Mouse (Mus musculus): ENCODE data around the gene Cyp39a1. TPM values are rescaled to one million over a fixed set of nuclear protein-coding genes. Genes with fewer than 3 reads are reported as not detected.

Cyp39a1 gene
- polyA plus RNA-seq, 1 experiment from 2014 or later: 4.1 TPM

GRCm38 (mm10) chr17:43640825-43641224 lies 26.4 kb upstream of the Cyp39a1 start:
- DNase-seq (ENCODE audit: low spot score) (no peak), ATAC-seq (replicated peaks; ENCODE audit: low FRiP score) (no peak)
- no peaks in the 10 kb centered on the region; the same call in 1 of the 2 replicates for H3K4me1 ChIP-seq (replicated peaks; ENCODE audit: control insufficient read depth, insufficient read depth, low read length)

DNA sequence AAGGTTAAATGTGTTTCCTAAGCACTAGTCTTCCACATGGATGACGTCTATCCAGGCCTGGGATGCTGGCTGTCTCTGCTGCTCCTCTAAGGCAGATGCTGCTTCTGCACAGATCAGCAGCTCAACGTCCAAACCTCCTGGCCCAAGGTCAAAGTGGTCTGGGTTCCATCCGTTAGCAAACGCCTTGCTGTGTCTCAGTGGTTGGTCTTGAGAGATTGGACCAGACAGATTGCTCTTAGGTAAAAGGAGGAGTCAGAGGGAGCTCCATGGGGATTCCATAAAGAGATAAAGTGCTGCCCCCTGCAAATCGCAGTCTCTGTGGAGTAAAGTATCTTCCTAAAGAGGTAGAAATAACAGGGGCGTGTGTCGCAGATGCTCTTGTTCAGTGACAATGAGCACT lies 24.0 kb upstream of the Cyp39a1 start:
- ATAC-seq (replicated peaks; ENCODE audit: low FRiP score) (no peak), DNase-seq (ENCODE audit: low spot score) (no peak)
- Histone ChIP-seq H3K27me3 (replicated peaks; ENCODE audit: control insufficient read depth, insufficient read depth, low read length) (no peaks in the 10 kb centered on the region), H3K4me1 (replicated peaks; ENCODE audit: control insufficient read depth, insufficient read depth, low read length) (no peaks in the 10 kb centered on the region; the same call in 1 of the 2 replicates), H3K4me3 (ENCODE audit: low read depth, low read length) (no peak overlapping the region), H3K27ac (ENCODE audit: low read depth, low read length) (no peak overlapping the region), H3K9me3 (ENCODE audit: control insufficient read depth, low read length) (no peaks in the 10 kb centered on the region), H3K36me3 (ENCODE audit: control insufficient read depth, insufficient read depth, low read length) (no peaks in the 10 kb centered on the region), H3K4me2 (no peak overlapping the region), H3K9ac (ENCODE audit: low read depth, low read length) (no peak overlapping the region)
- 70% methylated on average over 7 of the region's 7 CpGs for WGBS

More at GRCm38 (mm10) chr17:43640825-43641224, 26.4 kb upstream of the Cyp39a1 start:
- no peak overlapping the region for H3K4me3 ChIP-seq (ENCODE audit: low read depth, low read length)
- no peaks in the 10 kb centered on the region for H3K36me3 ChIP-seq (ENCODE audit: control insufficient read depth, insufficient read depth, low read length)
- no peaks in the 10 kb centered on the region for H3K9me3 ChIP-seq (ENCODE audit: control insufficient read depth, low read length)
- no peaks in the 10 kb centered on the region for H3K27me3 ChIP-seq (replicated peaks; ENCODE audit: control insufficient read depth, insufficient read depth, low read length)
- WGBS: 62% methylated on average over 1 of the region's 1 CpGs
- no peak overlapping the region for H3K9ac ChIP-seq (ENCODE audit: low read depth, low read length)
- no peak overlapping the region for H3K4me2 ChIP-seq
- no peak overlapping the region for H3K27ac ChIP-seq (ENCODE audit: low read depth, low read length)

- Histone ChIP-seq H3K36me3 (ENCODE audit: control insufficient read depth, insufficient read depth, low read length) (no peaks in the 10 kb centered on the region), H3K4me1 (replicated peaks; ENCODE audit: control insufficient read depth, insufficient read depth, low read length) (no peaks in the 10 kb centered on the region; the same call in 1 of the 2 replicates), H3K27me3 (replicated peaks; ENCODE audit: control insufficient read depth, insufficient read depth, low read length) (no peaks in the 10 kb centered on the region), H3K9me3 (ENCODE audit: control insufficient read depth, low read length) (no peaks in the 10 kb centered on the region), H3K9ac (ENCODE audit: low read depth, low read length) (no peak overlapping the region), H3K27ac (ENCODE audit: low read depth, low read length) (no peak overlapping the region), H3K4me2 (no peak overlapping the region), H3K4me3 (ENCODE audit: low read depth, low read length) (no peak overlapping the region)
- DNase-seq (ENCODE audit: low spot score) (no peak), ATAC-seq (replicated peaks; ENCODE audit: low FRiP score) (no peak)
- 37% methylated on average over 7 of the region's 7 CpGs for WGBS
Measured at GRCm38 (mm10) chr17:43644375-43644774, 22.9 kb upstream of the Cyp39a1 start.

- Histone ChIP-seq H3K9ac (ENCODE audit: low read depth, low read length) (no peak overlapping the region), H3K4me3 (ENCODE audit: low read depth, low read length) (no peak overlapping the region)
Measured at GRCm38 (mm10) chr17:43645136-43645535, 22.1 kb upstream of the Cyp39a1 start.

DNA sequence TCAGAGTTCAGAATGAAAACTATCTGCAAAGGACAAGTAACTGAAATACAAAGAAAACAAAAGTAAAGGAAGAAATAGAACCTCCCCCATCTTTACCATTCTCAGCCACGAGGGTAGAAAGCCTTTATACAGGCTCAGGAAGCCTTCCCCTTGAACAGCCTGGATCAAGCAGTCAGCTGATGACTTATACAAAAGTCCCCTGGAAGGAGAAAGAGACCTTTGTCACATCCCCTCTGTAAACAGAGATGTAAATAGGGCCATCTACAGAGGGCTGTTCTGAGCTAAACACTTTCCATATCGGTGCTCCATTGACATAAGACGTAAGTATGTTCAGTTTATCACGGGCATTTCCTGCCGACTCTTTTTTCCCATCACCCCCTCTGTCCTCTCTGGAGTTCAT lies 20.3 kb upstream of the Cyp39a1 start:
- DNase-seq (ENCODE audit: low spot score) (no peak), ATAC-seq (replicated peaks; ENCODE audit: low FRiP score) (no peak)
- Histone ChIP-seq H3K36me3 (ENCODE audit: control insufficient read depth, insufficient read depth, low read length) (no peaks in the 10 kb centered on the region), H3K4me3 (ENCODE audit: low read depth, low read length) (no peak overlapping the region), H3K9ac (ENCODE audit: low read depth, low read length) (no peak overlapping the region), H3K27ac (ENCODE audit: low read depth, low read length) (no peak overlapping the region), H3K9me3 (ENCODE audit: control insufficient read depth, low read length) (no peaks in the 10 kb centered on the region), H3K4me1 (replicated peaks; ENCODE audit: control insufficient read depth, insufficient read depth, low read length) (no peaks in the 10 kb centered on the region; the same call in 1 of the 2 replicates), H3K4me2 (no peak overlapping the region), H3K27me3 (replicated peaks; ENCODE audit: control insufficient read depth, insufficient read depth, low read length) (no peaks in the 10 kb centered on the region)
- 70% methylated on average over 5 of the region's 5 CpGs for WGBS

More at GRCm38 (mm10) chr17:43645136-43645535, 22.1 kb upstream of the Cyp39a1 start:
- H3K9me3 ChIP-seq (ENCODE audit: control insufficient read depth, low read length): no peaks in the 10 kb centered on the region
- ATAC-seq (replicated peaks; ENCODE audit: low FRiP score): no peak
- no peaks in the 10 kb centered on the region; the same call in 1 of the 2 replicates for H3K4me1 ChIP-seq (replicated peaks; ENCODE audit: control insufficient read depth, insufficient read depth, low read length)
- WGBS: 73% methylated on average over 3 of the region's 3 CpGs
- no peak for DNase-seq (ENCODE audit: low spot score)
- H3K4me2 ChIP-seq: no peak overlapping the region
- H3K27me3 ChIP-seq (replicated peaks; ENCODE audit: control insufficient read depth, insufficient read depth, low read length): no peaks in the 10 kb centered on the region
- no peak overlapping the region for H3K27ac ChIP-seq (ENCODE audit: low read depth, low read length)
- H3K36me3 ChIP-seq (ENCODE audit: control insufficient read depth, insufficient read depth, low read length): no peaks in the 10 kb centered on the region

GRCm38 (mm10) chr17:43649641-43650436 lies 17.4 kb upstream of the Cyp39a1 start:
- Histone ChIP-seq H3K9ac (ENCODE audit: low read depth, low read length) (no peak overlapping the region), H3K9me3 (ENCODE audit: control insufficient read depth, low read length) (no peaks in the 10 kb centered on the region), H3K4me3 (ENCODE audit: low read depth, low read length) (no peak overlapping the region), H3K27ac (ENCODE audit: low read depth, low read length) (no peak overlapping the region), H3K4me1 (replicated peaks; ENCODE audit: control insufficient read depth, insufficient read depth, low read length) (no peaks in the 10 kb centered on the region), H3K27me3 (replicated peaks; ENCODE audit: control insufficient read depth, insufficient read depth, low read length) (no peaks in the 10 kb centered on the region), H3K4me2 (no peak overlapping the region), H3K36me3 (ENCODE audit: control insufficient read depth, insufficient read depth, low read length) (no peaks in the 10 kb centered on the region)
- DNase-seq (ENCODE audit: low spot score): no peak
- no peak for ATAC-seq (replicated peaks; ENCODE audit: low FRiP score)
- WGBS: 84% methylated on average over 10 of the region's 10 CpGs

- Histone ChIP-seq H3K36me3 (ENCODE audit: control insufficient read depth, insufficient read depth, low read length) (no peaks in the 10 kb centered on the region), H3K4me1 (replicated peaks; ENCODE audit: control insufficient read depth, insufficient read depth, low read length) (no peaks in the 10 kb centered on the region), H3K9ac (ENCODE audit: low read depth, low read length) (no peak overlapping the region), H3K4me3 (ENCODE audit: low read depth, low read length) (no peak overlapping the region), H3K27me3 (replicated peaks; ENCODE audit: control insufficient read depth, insufficient read depth, low read length) (no peaks in the 10 kb centered on the region), H3K4me2 (no peak overlapping the region), H3K27ac (ENCODE audit: low read depth, low read length) (no peak overlapping the region), H3K9me3 (ENCODE audit: control insufficient read depth, low read length) (no peaks in the 10 kb centered on the region)
- DNase-seq (ENCODE audit: low spot score) (no peak), ATAC-seq (replicated peaks; ENCODE audit: low FRiP score) (0 out of 2 replicates have a peak, but pooled peaks have one; percentile 45)
- WGBS: 63% methylated on average over 14 of the region's 14 CpGs
Measured at GRCm38 (mm10) chr17:43651314-43652046, 15.7 kb upstream of the Cyp39a1 start.

- H3K4me2 ChIP-seq: peak within 1 kb of the TSS; percentile 96
- no peaks in the 10 kb centered on the region for H3K9me3 ChIP-seq (ENCODE audit: control insufficient read depth, low read length)
- no peak within 1 kb of the TSS for H3K27ac ChIP-seq (ENCODE audit: low read depth, low read length)
- 2% methylated on average over 41 of the region's 41 CpGs for whole genome bisulfite sequencing
- no peaks in the 10 kb centered on the region; the same call in 1 of the 2 replicates for H3K27me3 ChIP-seq (replicated peaks; ENCODE audit: control insufficient read depth, insufficient read depth, low read length)
- no peaks in the 10 kb centered on the region for H3K36me3 ChIP-seq (ENCODE audit: control insufficient read depth, insufficient read depth, low read length)
- H3K9ac ChIP-seq (ENCODE audit: low read depth, low read length): peak within 1 kb of the TSS; percentile 73
- DNase-seq (ENCODE audit: low spot score) (peak; percentile 84), ATAC-seq (replicated peaks; ENCODE audit: low FRiP score) (peak; percentile 94)
- H3K4me1 ChIP-seq (replicated peaks; ENCODE audit: control insufficient read depth, insufficient read depth, low read length): 0 out of 2 replicates have a peak, but pooled peaks cover 4% of the 10 kb centered on the region
- peak within 1 kb of the TSS; percentile 77 for H3K4me3 ChIP-seq (ENCODE audit: low read depth, low read length)
Measured at GRCm38 (mm10) chr17:43666576-43667289, 492 bp upstream of the Cyp39a1 start, which contains the start of gene Slc25a27. TSS of gene Slc25a27 (minus strand) at chr17:43667214.
